Mouse (Mus musculus): ENCODE measurements at regions not wholly inside any gene's neighbourhood (a gene's known extent, or its start where the extent isn't known, plus 50 kb on each side); places are given as distances from the start of the nearest gene placed in this dataset.

GRCm38 (mm10) chr17:51528161-51528560, 304.9 kb downstream of the Satb1 start:
- H3K36me3 ChIP-seq (replicated peaks), result no peaks in the 10 kb centered on the region
- no peak overlapping the region for H3K27ac ChIP-seq (replicated peaks)
- H3K9ac ChIP-seq, result no peak overlapping the region
- no peaks in the 10 kb centered on the region for H3K27me3 ChIP-seq
- H3K4me2 ChIP-seq, result no peak overlapping the region
- H3K4me3 ChIP-seq (replicated peaks), result no peak overlapping the region
- ATAC-seq (ENCODE audit: insufficient read depth), result no peak
- no peaks in the 10 kb centered on the region for H3K9me3 ChIP-seq (replicated peaks)
- 58% methylated on average over 3 of the region's 3 CpGs for WGBS (ENCODE audit: insufficient replicate concordance)
- H3K4me1 ChIP-seq (replicated peaks), result no peaks in the 10 kb centered on the region

- H3K27me3 ChIP-seq, result no peaks in the 10 kb centered on the region
Measured at GRCm38 (mm10) chr17:51526881-51527280, 306.2 kb downstream of the Satb1 start.

DNA sequence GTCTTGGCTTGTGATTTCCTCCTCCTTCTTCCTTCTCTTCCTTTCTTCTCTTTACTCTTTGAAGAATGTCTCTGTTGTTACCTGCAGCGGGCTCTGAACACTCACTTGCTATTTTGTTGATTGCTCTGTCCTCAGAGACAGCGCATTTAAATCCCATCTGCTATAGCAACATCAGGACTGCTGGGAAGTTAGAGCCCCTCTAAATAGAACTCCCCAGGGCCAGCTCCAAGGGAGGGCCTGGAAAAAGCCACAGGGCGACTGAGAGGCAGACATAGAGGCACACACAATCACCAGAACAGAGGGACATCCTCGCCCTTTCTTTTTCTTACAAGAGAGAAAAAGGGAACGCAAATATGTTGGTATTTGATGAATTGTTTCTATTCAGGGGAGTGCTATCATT, 306.6 kb downstream of the Satb1 start:
- Histone ChIP-seq H3K4me3 (replicated peaks) (no peak overlapping the region), H3K27ac (replicated peaks) (no peak overlapping the region), H3K4me2 (no peak overlapping the region), H3K9ac (no peak overlapping the region), H3K9me3 (replicated peaks) (no peaks in the 10 kb centered on the region), H3K36me3 (replicated peaks) (no peaks in the 10 kb centered on the region), H3K27me3 (no peaks in the 10 kb centered on the region), H3K4me1 (replicated peaks) (no peaks in the 10 kb centered on the region)
- 46% methylated on average over 5 of the region's 5 CpGs for WGBS (ENCODE audit: insufficient replicate concordance)
- ATAC-seq (ENCODE audit: insufficient read depth), result no peak

More at GRCm38 (mm10) chr17:51526881-51527280, 306.2 kb downstream of the Satb1 start:
- 62% methylated on average over 7 of the region's 7 CpGs for WGBS (ENCODE audit: insufficient replicate concordance)
- no peak overlapping the region for H3K9ac ChIP-seq
- H3K36me3 ChIP-seq (replicated peaks), result no peaks in the 10 kb centered on the region
- no peak overlapping the region for H3K4me3 ChIP-seq (replicated peaks)
- no peak for ATAC-seq (ENCODE audit: insufficient read depth)
- H3K4me1 ChIP-seq (replicated peaks), result no peaks in the 10 kb centered on the region
- no peaks in the 10 kb centered on the region for H3K9me3 ChIP-seq (replicated peaks)
- H3K4me2 ChIP-seq, result no peak overlapping the region
- H3K27ac ChIP-seq (replicated peaks), result no peak overlapping the region

- H3K4me3 ChIP-seq (replicated peaks), result no peak overlapping the region
- H3K4me1 ChIP-seq (replicated peaks), result no peaks in the 10 kb centered on the region
- WGBS (ENCODE audit: insufficient replicate concordance), result 54% methylated on average over 4 of the region's 4 CpGs
- H3K4me2 ChIP-seq, result no peak overlapping the region
- no peaks in the 10 kb centered on the region for H3K27me3 ChIP-seq
- no peak for ATAC-seq (ENCODE audit: insufficient read depth)
- H3K36me3 ChIP-seq (replicated peaks), result no peaks in the 10 kb centered on the region
- no peak overlapping the region for H3K27ac ChIP-seq (replicated peaks)
- H3K9me3 ChIP-seq (replicated peaks), result no peaks in the 10 kb centered on the region
- H3K9ac ChIP-seq, result no peak overlapping the region
Measured at GRCm38 (mm10) chr17:51526021-51526420, 307.1 kb downstream of the Satb1 start.

DNA sequence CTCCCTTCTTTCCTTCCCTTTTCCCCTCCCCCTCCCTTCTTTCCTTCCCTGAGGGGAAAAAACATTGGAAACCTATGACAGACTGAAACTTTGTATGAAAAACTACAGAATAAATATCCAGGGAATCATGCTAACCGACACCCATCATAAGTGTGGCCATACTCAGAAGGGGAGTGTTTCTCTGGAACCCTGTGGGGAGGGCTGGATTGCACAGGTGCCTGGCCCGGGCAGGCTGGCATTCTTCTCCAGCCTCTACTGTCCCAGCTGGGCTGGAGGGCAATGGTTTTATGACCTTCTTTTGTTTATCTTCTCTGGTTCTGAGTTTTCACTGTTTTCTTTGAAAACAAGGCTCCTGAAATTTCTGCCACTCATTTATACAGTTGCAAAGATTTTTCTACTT, 307.9 kb downstream of the Satb1 start:
- WGBS (ENCODE audit: insufficient replicate concordance), result 52% methylated on average over 2 of the region's 2 CpGs
- Histone ChIP-seq H3K9me3 (replicated peaks) (no peaks in the 10 kb centered on the region), H3K4me1 (replicated peaks) (no peaks in the 10 kb centered on the region), H3K4me3 (replicated peaks) (no peak overlapping the region), H3K27me3 (no peaks in the 10 kb centered on the region), H3K27ac (replicated peaks) (no peak overlapping the region), H3K9ac (no peak overlapping the region), H3K4me2 (no peak overlapping the region), H3K36me3 (replicated peaks) (no peaks in the 10 kb centered on the region)
- ATAC-seq (ENCODE audit: insufficient read depth), result no peak

GRCm38 (mm10) chr17:51511917-51512316, 321.2 kb downstream of the Satb1 start:
- Histone ChIP-seq H3K9ac (no peak overlapping the region), H3K4me3 (replicated peaks) (no peak overlapping the region), H3K27ac (replicated peaks) (no peak overlapping the region), H3K9me3 (replicated peaks) (no peaks in the 10 kb centered on the region), H3K27me3 (no peaks in the 10 kb centered on the region), H3K4me1 (replicated peaks) (no peaks in the 10 kb centered on the region), H3K36me3 (replicated peaks) (no peaks in the 10 kb centered on the region), H3K4me2 (no peak overlapping the region)
- no peak for ATAC-seq (ENCODE audit: insufficient read depth)
- 23% methylated on average over 2 of the region's 2 CpGs for WGBS (ENCODE audit: insufficient replicate concordance)

DNA sequence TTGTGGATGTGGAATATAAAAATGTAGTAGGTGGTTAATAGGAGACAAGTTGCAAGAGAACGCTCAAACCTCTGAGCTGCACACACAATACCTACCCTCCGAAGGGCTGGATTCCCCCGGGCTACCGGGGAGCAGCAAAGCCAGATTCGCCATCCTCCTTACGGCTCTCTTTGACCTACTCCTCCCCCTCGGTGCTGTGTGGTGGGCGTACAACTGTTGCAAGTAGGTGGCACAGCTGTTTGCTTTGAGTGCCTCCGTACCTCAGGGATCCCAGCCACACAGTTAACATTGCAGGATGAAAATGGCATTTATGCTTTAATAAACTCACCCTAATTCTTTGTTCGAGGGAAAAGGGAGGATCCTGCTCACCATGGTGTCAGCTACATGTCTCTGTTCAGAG, 321.6 kb upstream of the Tbc1d5 start:
- ATAC-seq (ENCODE audit: insufficient read depth), result no peak
- H3K4me1 ChIP-seq (replicated peaks), result no peaks in the 10 kb centered on the region
- H3K4me3 ChIP-seq (replicated peaks), result no peak overlapping the region
- no peak overlapping the region for H3K9ac ChIP-seq
- no peak overlapping the region for H3K27ac ChIP-seq (replicated peaks)
- no peak overlapping the region for H3K4me2 ChIP-seq
- H3K27me3 ChIP-seq, result no peaks in the 10 kb centered on the region
- no peaks in the 10 kb centered on the region for H3K9me3 ChIP-seq (replicated peaks)
- no peaks in the 10 kb centered on the region for H3K36me3 ChIP-seq (replicated peaks)
- WGBS (ENCODE audit: insufficient replicate concordance), result 77% methylated on average over 10 of the region's 10 CpGs

DNA sequence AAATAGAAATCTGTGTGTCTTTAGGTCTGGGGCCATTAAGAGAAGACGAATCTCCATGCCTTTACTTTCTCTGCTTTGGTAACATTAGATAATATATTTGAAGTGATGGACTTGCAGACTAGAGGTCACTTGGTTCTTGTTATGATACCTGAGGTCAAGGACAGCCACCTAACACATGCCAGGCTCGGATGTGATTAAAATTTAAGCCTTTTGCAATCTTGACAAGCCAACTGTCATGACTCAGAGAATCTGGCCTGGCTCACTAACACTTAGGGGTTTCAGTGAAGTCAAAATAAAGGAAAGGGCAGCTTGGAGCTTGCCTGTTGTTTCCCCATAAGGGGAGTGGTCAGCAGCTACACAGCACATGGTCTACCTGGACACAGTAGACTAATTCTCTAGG, 320.4 kb upstream of the Tbc1d5 start:
- WGBS (ENCODE audit: insufficient replicate concordance), result 50% methylated on average over 2 of the region's 2 CpGs
- no peak overlapping the region for H3K27ac ChIP-seq (replicated peaks)
- ATAC-seq (ENCODE audit: insufficient read depth), result no peak
- no peaks in the 10 kb centered on the region for H3K36me3 ChIP-seq (replicated peaks)
- no peaks in the 10 kb centered on the region for H3K9me3 ChIP-seq (replicated peaks)
- H3K4me1 ChIP-seq (replicated peaks), result no peaks in the 10 kb centered on the region
- no peak overlapping the region for H3K9ac ChIP-seq
- H3K4me2 ChIP-seq, result no peak overlapping the region
- H3K27me3 ChIP-seq, result no peaks in the 10 kb centered on the region
- H3K4me3 ChIP-seq (replicated peaks), result no peak overlapping the region

DNA sequence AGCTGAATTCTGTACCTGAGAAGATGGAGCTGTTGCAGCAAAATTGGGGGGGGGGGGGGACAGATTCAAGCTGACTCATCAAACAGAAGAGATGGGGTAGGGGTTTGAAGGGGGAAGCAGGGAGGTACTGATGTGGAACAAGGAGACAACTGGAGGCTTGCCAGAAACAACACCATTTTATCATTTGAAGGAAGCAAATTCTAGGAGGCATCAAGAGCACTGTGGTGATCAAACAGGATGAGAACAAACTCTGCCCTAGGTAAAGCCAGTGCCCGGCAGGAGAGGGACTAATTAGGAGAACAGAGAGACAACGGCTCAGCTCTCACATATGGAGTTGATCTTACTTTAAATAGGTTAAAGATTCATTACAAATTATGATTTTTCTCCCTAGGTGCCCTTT, 315.9 kb upstream of the Tbc1d5 start:
- H3K4me2 ChIP-seq, result no peak overlapping the region
- ATAC-seq (ENCODE audit: insufficient read depth), result no peak
- H3K4me3 ChIP-seq (replicated peaks), result no peak overlapping the region
- no peak overlapping the region for H3K27ac ChIP-seq (replicated peaks)
- H3K4me1 ChIP-seq (replicated peaks), result no peaks in the 10 kb centered on the region
- no peaks in the 10 kb centered on the region for H3K27me3 ChIP-seq
- H3K9ac ChIP-seq, result no peak overlapping the region
- WGBS (ENCODE audit: insufficient replicate concordance), result 71% methylated on average over 2 of the region's 2 CpGs
- no peaks in the 10 kb centered on the region for H3K36me3 ChIP-seq (replicated peaks)
- no peaks in the 10 kb centered on the region for H3K9me3 ChIP-seq (replicated peaks)

DNA sequence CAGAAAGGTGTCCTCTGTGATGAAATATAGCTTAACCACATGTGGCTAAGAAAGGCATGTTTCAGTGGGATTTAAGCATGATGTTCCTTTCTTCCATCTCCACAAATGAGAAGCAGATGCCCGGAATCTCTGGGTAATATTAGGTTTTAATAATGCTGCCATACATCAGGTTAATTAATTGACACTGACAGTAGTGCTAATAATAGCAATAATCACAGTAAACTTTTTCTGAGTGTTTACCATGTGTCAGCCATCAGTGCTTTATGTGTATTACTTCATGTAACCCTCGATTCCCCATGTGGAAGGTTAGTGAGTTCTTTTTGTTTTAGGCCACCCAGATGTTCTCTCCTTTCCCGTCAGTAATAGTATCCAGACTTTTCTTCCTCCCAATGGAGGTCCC, 310.2 kb upstream of the Tbc1d5 start:
- ATAC-seq (ENCODE audit: insufficient read depth), result no peak
- H3K36me3 ChIP-seq (replicated peaks), result no peaks in the 10 kb centered on the region
- no peaks in the 10 kb centered on the region for H3K9me3 ChIP-seq (replicated peaks)
- H3K27me3 ChIP-seq, result no peaks in the 10 kb centered on the region
- H3K4me1 ChIP-seq (replicated peaks), result no peaks in the 10 kb centered on the region
- no peak overlapping the region for H3K9ac ChIP-seq
- WGBS (ENCODE audit: insufficient replicate concordance), result 48% methylated on average over 3 of the region's 3 CpGs
- H3K4me2 ChIP-seq, result no peak overlapping the region
- H3K4me3 ChIP-seq (replicated peaks), result no peak overlapping the region
- no peak overlapping the region for H3K27ac ChIP-seq (replicated peaks)

DNA sequence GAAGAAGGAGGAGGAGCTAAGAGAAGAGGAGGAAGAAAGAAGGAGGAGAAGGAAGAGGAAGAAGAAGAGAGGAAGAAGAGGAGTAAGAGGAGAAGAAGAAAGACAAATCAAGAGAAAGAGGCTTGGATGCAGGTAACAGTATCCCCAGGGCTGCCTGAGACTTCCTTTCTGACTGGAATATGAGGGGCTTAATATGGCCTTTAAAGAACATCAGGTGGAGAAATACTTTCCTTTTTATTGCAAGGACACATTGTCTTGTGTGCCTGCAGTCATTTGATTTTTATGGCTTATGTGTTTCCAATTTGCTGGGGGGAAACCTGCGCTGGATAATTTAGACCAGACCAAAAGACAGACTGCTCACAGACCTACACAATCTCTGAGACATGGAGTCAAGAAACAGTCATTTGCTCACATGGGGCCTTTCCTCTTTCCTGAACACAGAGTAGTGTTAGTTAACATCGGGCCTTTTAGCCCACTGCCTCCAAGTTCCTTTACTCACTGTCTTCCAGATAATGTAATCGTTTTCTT, 308.8 kb upstream of the Tbc1d5 start:
- Histone ChIP-seq H3K4me1 (replicated peaks) (no peaks in the 10 kb centered on the region), H3K4me3 (replicated peaks) (no peak overlapping the region), H3K4me2 (no peak overlapping the region), H3K9ac (no peak overlapping the region), H3K27me3 (no peaks in the 10 kb centered on the region), H3K27ac (replicated peaks) (no peak overlapping the region), H3K9me3 (replicated peaks) (no peaks in the 10 kb centered on the region), H3K36me3 (replicated peaks) (no peaks in the 10 kb centered on the region)
- WGBS (ENCODE audit: insufficient replicate concordance), result 51% methylated on average over 3 of the region's 3 CpGs
- no peak for ATAC-seq (ENCODE audit: insufficient read depth)

DNA sequence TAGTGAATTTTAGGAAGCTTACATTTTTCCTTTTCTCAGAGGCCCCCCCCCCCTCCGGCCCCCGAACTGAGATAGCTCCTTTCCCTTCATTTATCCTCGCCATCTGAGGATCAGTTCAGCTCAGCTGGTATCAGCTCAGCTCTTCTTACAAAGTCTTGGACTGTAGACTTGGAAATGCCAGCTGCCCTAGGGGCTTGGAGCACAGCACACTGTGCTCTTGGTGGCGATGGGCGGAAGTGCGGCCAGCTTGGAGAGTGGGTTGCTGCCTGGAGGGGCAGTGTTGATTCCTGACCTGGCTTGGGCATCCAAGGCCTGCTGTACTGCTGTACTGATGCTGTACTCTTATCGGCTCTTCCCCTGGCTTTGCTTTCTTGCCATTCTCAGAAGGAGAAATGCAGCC, 298.7 kb upstream of the Tbc1d5 start:
- Histone ChIP-seq H3K4me3 (replicated peaks) (no peak overlapping the region), H3K4me1 (replicated peaks) (no peaks in the 10 kb centered on the region), H3K9me3 (replicated peaks) (no peaks in the 10 kb centered on the region; the same call in 1 of the 2 replicates), H3K27ac (replicated peaks) (no peak overlapping the region), H3K9ac (no peak overlapping the region), H3K27me3 (no peaks in the 10 kb centered on the region), H3K4me2 (no peak overlapping the region), H3K36me3 (replicated peaks) (no peaks in the 10 kb centered on the region)
- ATAC-seq (ENCODE audit: insufficient read depth), result no peak
- WGBS (ENCODE audit: insufficient replicate concordance), result 77% methylated on average over 7 of the region's 7 CpGs

Measured in liver, embryonic 15.5 days (tissue).